In the genomic region with DNA sequence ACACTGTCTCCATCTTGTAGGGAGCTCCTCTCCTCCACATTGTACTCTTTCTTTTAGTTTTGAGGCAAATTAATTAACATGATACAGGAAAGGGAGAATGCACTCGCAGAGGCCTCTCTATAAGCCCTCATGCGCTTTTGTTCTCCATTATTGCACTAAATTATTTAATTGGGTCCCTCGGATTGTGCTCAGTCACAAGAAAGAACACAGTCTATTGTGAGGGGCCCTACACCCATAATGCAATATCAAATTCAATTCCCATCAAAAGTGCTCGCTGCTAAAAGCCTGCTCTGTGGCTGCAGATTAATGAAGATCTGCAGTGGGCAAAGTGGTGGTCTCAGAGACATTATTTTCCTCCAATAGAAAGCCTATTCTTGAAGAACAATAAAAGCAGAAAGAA, we compare ENCODE assay signal across 29 mouse cellular contexts.
A peak's percentile ranks its signal among the peaks of the same experiment; 100 is the strongest.
DNase-seq lines count a peak whose midpoint lies in the region; ATAC-seq lines count a peak whose summit lies in the region.
"Had no signal": no experiment of that assay in that cellular context is flagged by ENCODE, and none has a peak within 500 bp of the region (broad histone marks: within the 10 kb centered on the region; RNA-seq: fewer than 3 reads in every experiment).

No protein-coding gene starts in this region.

- peaks cover 54% of the 10 kb centered on the region for H3K4me1 ChIP-seq in hindbrain, embryonic 10.5 days (replicated peaks)
- H3K4me1 ChIP-seq in hindbrain, embryonic 14.5 days (replicated peaks; ENCODE audit: control insufficient read depth, insufficient read depth, low read length) = peaks cover 10% of the 10 kb centered on the region
- H3K4me1 ChIP-seq in forebrain, embryonic 12.5 days = peaks cover 43% of the 10 kb centered on the region
- H3K4me1 ChIP-seq: megakaryocyte, embryonic 14.5 days had no signal

- H3K4me3 ChIP-seq in hindbrain, embryonic 10.5 days = no peak overlapping the region
- no peak overlapping the region for H3K4me3 ChIP-seq in hindbrain, embryonic 14.5 days (replicated peaks; ENCODE audit: low read length)
- no peak overlapping the region for H3K4me3 ChIP-seq in forebrain, embryonic 12.5 days (replicated peaks)
- H3K4me3 ChIP-seq: gastrocnemius, adult 2 months; hindbrain, embryonic 13.5 days; kidney, embryonic 15.5 days; limb, embryonic 13.5 days; liver, embryonic 12.5 days; megakaryocyte, embryonic 14.5 days; neural tube, embryonic 13.5 days had no signal

- H3K36me3 ChIP-seq in hindbrain, embryonic 10.5 days = no peaks in the 10 kb centered on the region
- H3K36me3 ChIP-seq in hindbrain, embryonic 14.5 days (replicated peaks; ENCODE audit: control insufficient read depth, insufficient read depth) = no peaks in the 10 kb centered on the region
- H3K36me3 ChIP-seq in forebrain, embryonic 12.5 days (replicated peaks) = no peaks in the 10 kb centered on the region
- H3K36me3 ChIP-seq: hindbrain, embryonic 13.5 days; kidney, embryonic 15.5 days; limb, embryonic 13.5 days; liver, embryonic 12.5 days; neural tube, embryonic 13.5 days had no signal

- peak overlapping the region; percentile 50 for H3K27ac ChIP-seq in hindbrain, embryonic 10.5 days
- no peak overlapping the region for H3K27ac ChIP-seq in hindbrain, embryonic 14.5 days
- peak overlapping the region; percentile 38; the same call in 1 of the 2 replicates for H3K27ac ChIP-seq in forebrain, embryonic 12.5 days
- H3K27ac ChIP-seq: gastrocnemius, adult 2 months; hindbrain, embryonic 13.5 days; kidney, embryonic 15.5 days; limb, embryonic 13.5 days; liver, embryonic 12.5 days; neural tube, embryonic 13.5 days; stomach, postnatal 0 days had no signal

- DNase-seq in hindbrain, embryonic 10.5 days (ENCODE audit: low spot score) = no peak
- DNase-seq in hindbrain, embryonic 14.5 days (ENCODE audit: low spot score) = no peak
- peak; percentile 29 for DNase-seq in Muller cell, postnatal 12 days (ENCODE audit: inconsistent ontology term)
- peak; percentile 84 for DNase-seq in retina, embryonic 14.5 days (ENCODE audit: low spot score)
- no peak for DNase-seq in cerebellum, adult 8-10 months
- no peak for DNase-seq in MN1 (ENCODE audit: low spot score)
- DNase-seq: adrenal gland, postnatal 25 days; cerebellum, adult 18-20 months; cerebellum, postnatal 14 days; gastrocnemius, adult 2 months; gastrocnemius, postnatal 36 days; heart, adult 18-20 months; heart, postnatal 36 days; kidney, adult 18-20 months; kidney, postnatal 25 days; liver, postnatal 0 days; lung, postnatal 4 days; right cerebral cortex, postnatal 14 days; thymus, adult 18-20 months; thymus, postnatal 36 days had no signal

- H3K9me3 ChIP-seq in hindbrain, embryonic 10.5 days = no peaks in the 10 kb centered on the region
- no peaks in the 10 kb centered on the region for H3K9me3 ChIP-seq in hindbrain, embryonic 14.5 days (ENCODE audit: control insufficient read depth, low read length)
- no peaks in the 10 kb centered on the region for H3K9me3 ChIP-seq in forebrain, embryonic 12.5 days
- H3K9me3 ChIP-seq: hindbrain, embryonic 13.5 days; kidney, embryonic 15.5 days; limb, embryonic 13.5 days; liver, embryonic 12.5 days; neural tube, embryonic 13.5 days had no signal

- WGBS in hindbrain, embryonic 10.5 days = 69% methylated on average over 4 of the region's 4 CpGs
- WGBS in hindbrain, embryonic 14.5 days = 40% methylated on average over 4 of the region's 4 CpGs
- WGBS in forebrain, embryonic 12.5 days = 19% methylated on average over 4 of the region's 4 CpGs

- no peak overlapping the region for H3K4me2 ChIP-seq in hindbrain, embryonic 14.5 days (replicated peaks)
- H3K4me2 ChIP-seq in forebrain, embryonic 12.5 days = peak overlapping the region; percentile 10; the same call in 1 of the 2 replicates
- H3K4me2 ChIP-seq: heart, embryonic 11.5 days; hindbrain, embryonic 13.5 days; kidney, embryonic 15.5 days; limb, embryonic 13.5 days; liver, embryonic 12.5 days; neural tube, embryonic 13.5 days had no signal

- no peak for ATAC-seq in hindbrain, embryonic 14.5 days (ENCODE audit: low FRiP score)
- peak; percentile 54; the same call in 1 of the 2 replicates for ATAC-seq in forebrain, embryonic 12.5 days (ENCODE audit: low FRiP score)
- ATAC-seq: liver, embryonic 12.5 days; liver, postnatal 0 days had no signal

- no peak overlapping the region for H3K9ac ChIP-seq in hindbrain, embryonic 14.5 days
- no peak overlapping the region for H3K9ac ChIP-seq in forebrain, embryonic 12.5 days
- H3K9ac ChIP-seq: hindbrain, embryonic 13.5 days; kidney, embryonic 15.5 days; limb, embryonic 13.5 days; liver, embryonic 12.5 days; liver, postnatal 0 days; neural tube, embryonic 13.5 days had no signal

- H3K27me3 ChIP-seq in hindbrain, embryonic 10.5 days (ENCODE audit: insufficient read depth, poor library complexity, severe bottlenecking) = peaks cover 47% of the 10 kb centered on the region
- H3K27me3 ChIP-seq in hindbrain, embryonic 14.5 days (ENCODE audit: control insufficient read depth, insufficient read depth, low read length) = 0 out of 2 replicates have a peak, but pooled peaks cover 5% of the 10 kb centered on the region
- H3K27me3 ChIP-seq in forebrain, embryonic 12.5 days = peaks cover 63% of the 10 kb centered on the region

Comparison
In these comparisons a context has a peak if more than half of its experiments do, and no peak if none do; other contexts are left out.
1. DNase-seq: peak in Muller cell, postnatal 12 days (single experiment) and retina, embryonic 14.5 days (single experiment); none in hindbrain, embryonic 10.5 days (single experiment), hindbrain, embryonic 14.5 days (single experiment), cerebellum, adult 8-10 months (single experiment) and MN1 (single experiment).